In genomic region chr13:108490872-108491271, GRCm38 (mm10) we compare ENCODE assay signal across 26 mouse cellular contexts. TPM values are rescaled to one million over a fixed set of nuclear protein-coding genes. Genes with fewer than 3 reads are reported as not detected.
DNase-seq lines count a peak whose midpoint lies in the region; ATAC-seq and TF ChIP-seq lines count a peak whose summit lies in the region.
"Had no signal": no experiment of that assay in that cellular context is flagged by ENCODE, and none has a peak within 500 bp of the region (broad histone marks: within the 10 kb centered on the region; RNA-seq: fewer than 3 reads in every experiment).

No protein-coding gene starts in this region.

- H3K4me2 ChIP-seq in embryonic facial prominence, embryonic 14.5 days (ENCODE audit: low read depth, low read length), result no peak overlapping the region
- no peak overlapping the region for H3K4me2 ChIP-seq in kidney, postnatal 0 days (ENCODE audit: low read length)
- H3K4me2 ChIP-seq in limb, embryonic 14.5 days (replicated peaks; ENCODE audit: low read depth, low read length, severe bottlenecking), result no peak overlapping the region
- H3K4me2 ChIP-seq: embryonic facial prominence, embryonic 13.5 days; forebrain, embryonic 12.5 days had no signal

- WGBS in embryonic facial prominence, embryonic 14.5 days, result 56% methylated on average over 2 of the region's 2 CpGs
- WGBS in embryonic facial prominence, embryonic 10.5 days, result 64% methylated on average over 2 of the region's 2 CpGs
- WGBS in kidney, postnatal 0 days, result 74% methylated on average over 2 of the region's 2 CpGs
- 64% methylated on average over 2 of the region's 2 CpGs for WGBS in limb, embryonic 14.5 days

- TF ChIP-seq POLR2A in limb, embryonic 14.5 days (IDR thresholded peaks at IDR 0.05; ENCODE audit: borderline replicate concordance, extremely low read depth, insufficient read depth, insufficient read length), result no peak

- no peak overlapping the region for H3K9ac ChIP-seq in embryonic facial prominence, embryonic 14.5 days (ENCODE audit: low read depth, low read length)
- H3K9ac ChIP-seq in kidney, postnatal 0 days (ENCODE audit: low read depth, low read length), result no peak overlapping the region
- no peak overlapping the region for H3K9ac ChIP-seq in limb, embryonic 14.5 days (ENCODE audit: low read depth, low read length, severe bottlenecking)
- H3K9ac ChIP-seq: embryonic facial prominence, embryonic 13.5 days; forebrain, embryonic 12.5 days had no signal

- TF ChIP-seq CTCF in kidney, postnatal 0 days (IDR thresholded peaks at IDR 0.05; ENCODE audit: low read depth), result no peak
- no peak for TF ChIP-seq CTCF in layer of hippocampus, adult 2 months (conservative IDR thresholded peaks at IDR 0.05)

- DNase-seq in embryonic facial prominence, embryonic 14.5 days (ENCODE audit: low spot score), result peak; percentile 10
- DNase-seq in embryonic facial prominence, embryonic 10.5 days (ENCODE audit: low spot score), result no peak
- peak; percentile 23 for DNase-seq in kidney, postnatal 0 days (ENCODE audit: low spot score)
- DNase-seq in kidney, postnatal 10 days, result no peak
- DNase-seq in Muller cell, postnatal 12 days (ENCODE audit: inconsistent ontology term), result peak; percentile 14
- DNase-seq in limb, embryonic 14.5 days (ENCODE audit: low spot score), result peak; percentile 64
- no peak for DNase-seq in layer of hippocampus, adult 2 months (ENCODE audit: low spot score in 2 of 2)
- no peak for DNase-seq in adrenal gland, postnatal 14 days
- DNase-seq: adrenal gland, adult 2 months; adrenal gland, postnatal 10 days; adrenal gland, postnatal 36 days; B cell, adult 2 months; cerebellum, adult 11-12 months; cerebellum, adult 2 months; cerebellum, adult 9-10 months; cerebellum, postnatal 10 days; cerebellum, postnatal 25 days had no signal

- H3K27me3 ChIP-seq in embryonic facial prominence, embryonic 14.5 days (replicated peaks; ENCODE audit: control insufficient read depth, insufficient read depth, low read length), result no peaks in the 10 kb centered on the region
- no peaks in the 10 kb centered on the region for H3K27me3 ChIP-seq in embryonic facial prominence, embryonic 10.5 days (replicated peaks; ENCODE audit: low read depth, poor library complexity, severe bottlenecking)
- no peaks in the 10 kb centered on the region for H3K27me3 ChIP-seq in kidney, postnatal 0 days (ENCODE audit: insufficient read depth, low read length)
- H3K27me3 ChIP-seq in limb, embryonic 14.5 days (ENCODE audit: control insufficient read depth, insufficient read depth, low read length), result no peaks in the 10 kb centered on the region
- H3K27me3 ChIP-seq: CH12.LX; embryonic facial prominence, embryonic 13.5 days; forebrain, embryonic 12.5 days had no signal

- H3K36me3 ChIP-seq in embryonic facial prominence, embryonic 14.5 days (ENCODE audit: control insufficient read depth, insufficient read depth, low read length), result no peaks in the 10 kb centered on the region
- no peaks in the 10 kb centered on the region for H3K36me3 ChIP-seq in embryonic facial prominence, embryonic 10.5 days (replicated peaks)
- no peaks in the 10 kb centered on the region for H3K36me3 ChIP-seq in kidney, postnatal 0 days (ENCODE audit: insufficient read depth, low read length)
- no peaks in the 10 kb centered on the region for H3K36me3 ChIP-seq in limb, embryonic 14.5 days (ENCODE audit: control insufficient read depth, insufficient read depth, low read length)
- H3K36me3 ChIP-seq: embryonic facial prominence, embryonic 13.5 days; forebrain, embryonic 10.5 days; forebrain, embryonic 12.5 days; G1E had no signal

- H3K9me3 ChIP-seq in embryonic facial prominence, embryonic 14.5 days (ENCODE audit: control insufficient read depth, low read length), result no peaks in the 10 kb centered on the region
- H3K9me3 ChIP-seq in embryonic facial prominence, embryonic 10.5 days, result no peaks in the 10 kb centered on the region
- no peaks in the 10 kb centered on the region for H3K9me3 ChIP-seq in kidney, postnatal 0 days (replicated peaks; ENCODE audit: low read length)
- no peaks in the 10 kb centered on the region for H3K9me3 ChIP-seq in limb, embryonic 14.5 days (ENCODE audit: control insufficient read depth, low read length)
- H3K9me3 ChIP-seq: embryonic facial prominence, embryonic 13.5 days; forebrain, embryonic 10.5 days; forebrain, embryonic 12.5 days; G1E had no signal

- no peak overlapping the region for H3K27ac ChIP-seq in embryonic facial prominence, embryonic 14.5 days (replicated peaks; ENCODE audit: low read depth, low read length)
- H3K27ac ChIP-seq in embryonic facial prominence, embryonic 10.5 days (replicated peaks), result no peak overlapping the region
- H3K27ac ChIP-seq in kidney, postnatal 0 days, result no peak overlapping the region
- H3K27ac ChIP-seq in limb, embryonic 14.5 days (replicated peaks; ENCODE audit: low read depth, low read length), result no peak overlapping the region
- no peak overlapping the region for H3K27ac ChIP-seq in layer of hippocampus, adult 2 months
- H3K27ac ChIP-seq: embryonic facial prominence, embryonic 13.5 days; forebrain, embryonic 10.5 days; forebrain, embryonic 12.5 days had no signal

- no peak overlapping the region for H3K4me3 ChIP-seq in embryonic facial prominence, embryonic 14.5 days (ENCODE audit: low read depth, low read length)
- H3K4me3 ChIP-seq in embryonic facial prominence, embryonic 10.5 days, result no peak overlapping the region
- no peak overlapping the region for H3K4me3 ChIP-seq in kidney, postnatal 0 days (replicated peaks; ENCODE audit: low read depth, low read length)
- no peak overlapping the region for H3K4me3 ChIP-seq in limb, embryonic 14.5 days (replicated peaks; ENCODE audit: low read length)
- H3K4me3 ChIP-seq in layer of hippocampus, adult 2 months, result no peak overlapping the region
- H3K4me3 ChIP-seq: embryonic facial prominence, embryonic 13.5 days; erythroblast, embryonic 14.5 days; forebrain, embryonic 10.5 days; forebrain, embryonic 12.5 days had no signal

- H3K4me1 ChIP-seq in embryonic facial prominence, embryonic 14.5 days (ENCODE audit: control insufficient read depth, insufficient read depth, low read length), result no peaks in the 10 kb centered on the region; the same call in 1 of the 2 replicates
- no peaks in the 10 kb centered on the region for H3K4me1 ChIP-seq in embryonic facial prominence, embryonic 10.5 days
- H3K4me1 ChIP-seq in kidney, postnatal 0 days (replicated peaks; ENCODE audit: insufficient read depth, low read length), result no peaks in the 10 kb centered on the region
- H3K4me1 ChIP-seq in limb, embryonic 14.5 days (ENCODE audit: control insufficient read depth, insufficient read depth, low read length), result no peaks in the 10 kb centered on the region
- H3K4me1 ChIP-seq: embryonic facial prominence, embryonic 13.5 days; forebrain, embryonic 10.5 days; forebrain, embryonic 12.5 days had no signal

- no peak for ATAC-seq in embryonic facial prominence, embryonic 14.5 days (ENCODE audit: low read depth)
- ATAC-seq in kidney, postnatal 0 days (replicated peaks; ENCODE audit: low FRiP score, low read depth), result no peak
- ATAC-seq in limb, embryonic 14.5 days (ENCODE audit: low FRiP score, low read depth), result peak; percentile 6; the same call in 1 of the 2 replicates
- ATAC-seq: CD4-positive, CD25-positive, alpha-beta regulatory T cell, adult 4 months; forebrain, embryonic 14.5 days; forebrain, embryonic 16.5 days had no signal

RNA-seq across cellular contexts. Expression of gene Pde4d, which starts 41.1 kb away (rescaled TPM):
- polyA plus RNA-seq in embryonic facial prominence, embryonic 14.5 days (2014; fragmentation: Nextera tagmentation; extraction: Ambion mirVana), result 13.6 and 14.0 TPM in 2 replicates
- 15.9 and 19.7 TPM in 2 replicates for polyA plus RNA-seq in embryonic facial prominence, embryonic 10.5 days (2016; fragmentation: Nextera tagmentation; extraction: Ambion mirVana)
- 7.1 and 8.5 TPM in 2 replicates for polyA plus RNA-seq in kidney, postnatal 0 days (2015; fragmentation: Nextera tagmentation; extraction: Ambion mirVana)
- polyA plus RNA-seq in limb, embryonic 14.5 days (2012; rRNA removed), result 11.7 and 13.0 TPM in 2 replicates
- 14.6 and 17.3 TPM in 2 replicates for polyA plus RNA-seq in limb, embryonic 14.5 days (2014; fragmentation: Nextera tagmentation; extraction: Ambion mirVana)
- 10 to 100 TPM; 72.2 to 73.8 TPM for total RNA-seq in layer of hippocampus, adult 2 months (2021)
- 61.8 and 67.1 TPM in 2 replicates for total RNA-seq in adrenal gland, postnatal 14 days (2021)
- total RNA-seq: CH12.LX had no signal

Comparison
In these comparisons a context has a peak if more than half of its experiments do, and no peak if none do; other contexts are left out.
1. DNase-seq: peak in embryonic facial prominence, embryonic 14.5 days (single experiment), kidney, postnatal 0 days (single experiment), Muller cell, postnatal 12 days (single experiment) and limb, embryonic 14.5 days (single experiment); none in embryonic facial prominence, embryonic 10.5 days (single experiment), kidney, postnatal 10 days (single experiment), layer of hippocampus, adult 2 months (0 of 2) and adrenal gland, postnatal 14 days (single experiment).